Mouse (Mus musculus): ENCODE measurements around the gene Inka1. TPM values are rescaled to one million over a fixed set of nuclear protein-coding genes. Genes with fewer than 3 reads are reported as not detected.

Inka1 gene
- total RNA-seq (2012; rRNA removed) (54.1 and 65.3 TPM in 2 replicates), polyA plus RNA-seq (2012; ENCODE audit: insufficient read depth in 1 of 2, insufficient read length in 2 of 2, low read depth in 1 of 2, low replicate concordance in 2 of 2, missing spikeins in 1 of 2) (10 to 100 TPM in 1 of 2 experiments, not detected in 1; 60.7 TPM)

- Histone ChIP-seq H3K27ac (ENCODE audit: control insufficient read depth, low read depth, low read length) (peak within 1 kb of the TSS; percentile 94), H3K4me3 (ENCODE audit: control insufficient read depth in 1 of 2, insufficient read depth in 1 of 2, low read depth in 2 of 2, low read length in 2 of 2) (peak within 1 kb of the TSS; percentile 72 to 91), H3K27me3 (ENCODE audit: control insufficient read depth in 1 of 2, insufficient read depth in 2 of 2, low read length in 2 of 2) (no peaks in the 10 kb centered on the region), H3K79me2 (ENCODE audit: control insufficient read depth, insufficient read depth, low read length, poor library complexity) (peaks cover 33% of the 10 kb centered on the region), H3K4me1 (ENCODE audit: control insufficient read depth in 1 of 2, insufficient read depth in 2 of 2, low read length in 2 of 2) (peaks cover 35 to 43% of the 10 kb centered on the region in 2 experiments), H3K9ac (ENCODE audit: control insufficient read depth, low read depth, low read length, poor library complexity, severe bottlenecking) (peak within 1 kb of the TSS; percentile 88), H3K9me3 (replicated peaks; ENCODE audit: insufficient read depth, low read length) (no peaks in the 10 kb centered on the region), H3K36me3 (ENCODE audit: control insufficient read depth in 1 of 2, insufficient read depth in 2 of 2, low read length in 2 of 2) (peaks cover 4 to 39% of the 10 kb centered on the region in 2 experiments)
- DNase-seq (ENCODE audit: low read depth, low spot score), result peak; percentile 93
- TF ChIP-seq NELFE (IDR thresholded peaks at IDR 0.05; ENCODE audit: low read depth, low read length) (peak; percentile 86), MYB (IDR thresholded peaks at IDR 0.05; ENCODE audit: low read depth, low read length) (no peak), CTCF (IDR thresholded peaks at IDR 0.05 in 2 of 3, conservative IDR thresholded peaks at IDR 0.05 in 1 of 3; ENCODE audit: control insufficient read depth in 1 of 3, insufficient read depth in 1 of 3, low read depth in 2 of 3, low read length in 3 of 3, poor library complexity in 1 of 3, severe bottlenecking in 1 of 3) (peak in 1 of 3 experiments; percentile 14; a peak in 1 of 6 replicates), MAZ (IDR thresholded peaks at IDR 0.05; ENCODE audit: low read depth, low read length) (peak; percentile 76), TBP (IDR thresholded peaks at IDR 0.05; ENCODE audit: low read depth, low read length) (peak; percentile 76), MXI1 (IDR thresholded peaks at IDR 0.05; ENCODE audit: low read depth, low read length) (peak; percentile 79), E2F4 (IDR thresholded peaks at IDR 0.05; ENCODE audit: borderline replicate concordance, low read depth, low read length) (no peak), HCFC1 (IDR thresholded peaks at IDR 0.05; ENCODE audit: low read depth, low read length) (peak; percentile 37; the same call in 1 of the 2 replicates), EP300 (IDR thresholded peaks at IDR 0.05; ENCODE audit: low read depth in 1 of 2, low read length in 2 of 2) (peak in 1 of 2 experiments; percentile 7; a peak in 2 of 4 replicates), POLR2AphosphoS2 (IDR thresholded peaks at IDR 0.05; ENCODE audit: low read length) (peak; percentile 85), NRF1 (IDR thresholded peaks at IDR 0.05; ENCODE audit: insufficient read depth, low read depth, low read length, poor library complexity, severe bottlenecking) (no peak), ELF1 (IDR thresholded peaks at IDR 0.05; ENCODE audit: low read depth, low read length) (0 out of 2 replicates have a peak, but pooled peaks have one; percentile 3), SIN3A (IDR thresholded peaks at IDR 0.05; ENCODE audit: low read length) (peak; percentile 70), ZNF384 (IDR thresholded peaks at IDR 0.05; ENCODE audit: low read depth, low read length) (no peak), ZMIZ1 (IDR thresholded peaks at IDR 0.05; ENCODE audit: low read depth, low read length) (peak; percentile 85), ZC3H11A (IDR thresholded peaks at IDR 0.05; ENCODE audit: low read depth, low read length) (no peak), GABPA (IDR thresholded peaks at IDR 0.05; ENCODE audit: low read depth, low read length) (no peak), RCOR1 (IDR thresholded peaks at IDR 0.05; ENCODE audit: low read depth, low read length) (no peak), USF2 (IDR thresholded peaks at IDR 0.05; ENCODE audit: borderline replicate concordance in 1 of 2, insufficient read depth in 1 of 2, low read depth in 1 of 2, low read length in 2 of 2) (no peak), POLR2A (IDR thresholded peaks at IDR 0.05; ENCODE audit: control insufficient read depth in 1 of 2, insufficient read depth in 1 of 2, low read depth in 1 of 2, low read length in 2 of 2, poor library complexity in 1 of 2) (peak; percentile 79 to 92), POLR2AphosphoS5 (IDR thresholded peaks at IDR 0.05; ENCODE audit: borderline replicate concordance, low read depth, low read length) (peak; percentile 87; the same call in 1 of the 2 replicates), MAX (IDR thresholded peaks at IDR 0.05; ENCODE audit: low read length) (peak; percentile 76), RAD21 (IDR thresholded peaks at IDR 0.05; ENCODE audit: low read depth, low read length) (no peak; the same call in 1 of the 2 replicates), GATA1 (IDR thresholded peaks at IDR 0.05; ENCODE audit: low read depth, low read length) (no peak), JUND (IDR thresholded peaks at IDR 0.05; ENCODE audit: low read depth, low read length) (no peak), MAFK (IDR thresholded peaks at IDR 0.05; ENCODE audit: borderline replicate concordance, low read depth, low read length) (no peak), UBTF (IDR thresholded peaks at IDR 0.05; ENCODE audit: borderline replicate concordance, insufficient read depth, low read depth, low read length) (0 out of 2 replicates have a peak, but pooled peaks have one; percentile 34), SMC3 (IDR thresholded peaks at IDR 0.05; ENCODE audit: low read depth, low read length) (peak; percentile 20; the same call in 1 of the 2 replicates), TCF12 (IDR thresholded peaks at IDR 0.05; ENCODE audit: low read depth, low read length) (peak; percentile 56; the same call in 1 of the 2 replicates), MYC (IDR thresholded peaks at IDR 0.05; ENCODE audit: low read depth, low read length) (peak; percentile 32), ZKSCAN1 (IDR thresholded peaks at IDR 0.05; ENCODE audit: low read depth, low read length) (0 out of 2 replicates have a peak, but pooled peaks have one; percentile 21), KAT2A (conservative IDR thresholded peaks at IDR 0.05; ENCODE audit: low read depth, low read length) (no peak), MEF2A (IDR thresholded peaks at IDR 0.05; ENCODE audit: extremely low read depth, insufficient replicate concordance, low read depth, low read length, poor library complexity, severe bottlenecking) (peak; percentile 23; the same call in 1 of the 2 replicates)
Observed at GRCm38 (mm10) chr9:107985131-107986119, at the start of gene Inka1. Gene Inka1, minus strand, starts transcription at chr9:107985879.
